Mouse (Mus musculus): ENCODE data around the gene Tbkbp1. TPM values are rescaled to one million over a fixed set of nuclear protein-coding genes. Genes with fewer than 3 reads are reported as not detected.

Tbkbp1 gene
- total and polyA plus RNA-seq, 3 experiments: 0.44 to 5.7 (median 3.1) TPM

- Histone ChIP-seq H3K4me1 (ENCODE audit: control insufficient read depth in 1 of 2, insufficient read depth in 2 of 2) (peaks cover 52 to 95% of the 10 kb centered on the region in 2 experiments), H3K79me2 (replicated peaks; ENCODE audit: control insufficient read depth, extremely low read depth, insufficient read depth, poor library complexity, severe bottlenecking) (no peaks in the 10 kb centered on the region), H3K9me3 (replicated peaks; ENCODE audit: low read length) (no peaks in the 10 kb centered on the region), H3K27me3 (replicated peaks) (no peaks in the 10 kb centered on the region), H3K36me3 (replicated peaks in 1 of 2; ENCODE audit: control insufficient read depth in 1 of 2, insufficient read depth in 1 of 2, low read length in 1 of 2) (no peaks in the 10 kb centered on the region), H3K4me3 (replicated peaks in 1 of 3; ENCODE audit: low read depth in 2 of 3, low read length in 2 of 3, poor library complexity in 1 of 3) (peak overlapping the region; percentile 38 to 50 (median 39)), H3K9ac (ENCODE audit: insufficient read depth, low read depth) (peak overlapping the region; percentile 65), H3K4me2 (ENCODE audit: insufficient read depth, low read depth, poor library complexity, severe bottlenecking) (peak overlapping the region; percentile 88), H3K27ac (ENCODE audit: insufficient read depth, low read depth) (peak overlapping the region; percentile 77)
- dilution Hi-C loops (cut with MboI; ENCODE audit: extremely low pct_ligation_motif_present, extremely low pct_unique_long_range_greater_than_20kb, low sequenced_read_pairs) (no loop called here), in situ Hi-C loops (cut with MboI; ENCODE audit: low pct_ligation_motif_present, low pct_unique_long_range_greater_than_20kb, low sequenced_read_pairs) (no loop called here)
- TF ChIP-seq PAX5 (IDR thresholded peaks at IDR 0.05; ENCODE audit: low read length): no peak
- TF ChIP-seq MAFK (IDR thresholded peaks at IDR 0.05; ENCODE audit: insufficient replicate concordance, low read length): peak; percentile 85
- TF ChIP-seq MXI1 (IDR thresholded peaks at IDR 0.05; ENCODE audit: low read depth, low read length): peak; percentile 86
- TF ChIP-seq NRF1 (IDR thresholded peaks at IDR 0.05; ENCODE audit: low read depth, low read length): peak; percentile 36
- TF ChIP-seq ZKSCAN1 (IDR thresholded peaks at IDR 0.05; ENCODE audit: borderline replicate concordance, low read depth, low read length): no peak
- peak; percentile 40 for TF ChIP-seq NELFE (IDR thresholded peaks at IDR 0.05; ENCODE audit: low read depth, low read length)
- TF ChIP-seq POLR2A (IDR thresholded peaks at IDR 0.05; ENCODE audit: low read depth, low read length): peak; percentile 67
- peak; percentile 99 for TF ChIP-seq MAZ (IDR thresholded peaks at IDR 0.05; ENCODE audit: low read depth, low read length)
- TF ChIP-seq TCF12 (IDR thresholded peaks at IDR 0.05; ENCODE audit: low read depth, low read length): peak; percentile 87
- peak; percentile 96 for TF ChIP-seq ETS1 (conservative IDR thresholded peaks at IDR 0.05; ENCODE audit: low read depth, low read length)
- peak; percentile 100 for TF ChIP-seq IRF4 (IDR thresholded peaks at IDR 0.05; ENCODE audit: low read depth, low read length)
- no peak for TF ChIP-seq ZNF384 (IDR thresholded peaks at IDR 0.05; ENCODE audit: low read depth, low read length)
- TF ChIP-seq CHD1 (IDR thresholded peaks at IDR 0.05; ENCODE audit: low read depth, low read length): peak; percentile 68
- peak; percentile 94 for TF ChIP-seq JUN (IDR thresholded peaks at IDR 0.05; ENCODE audit: insufficient read depth, low read depth, low read length)
- TF ChIP-seq TBP (conservative IDR thresholded peaks at IDR 0.05; ENCODE audit: low read depth, low read length): no peak; the same call in 1 of the 2 replicates
- TF ChIP-seq POLR2AphosphoS2 (IDR thresholded peaks at IDR 0.05; ENCODE audit: low read depth, low read length): peak; percentile 45; the same call in 1 of the 2 replicates
- no peak for TF ChIP-seq ZC3H11A (IDR thresholded peaks at IDR 0.05; ENCODE audit: low read depth, low read length)
- TF ChIP-seq MEF2A (IDR thresholded peaks at IDR 0.05; ENCODE audit: borderline replicate concordance, low read depth, low read length): peak; percentile 93
- peak; percentile 67; the same call in 1 of the 2 replicates for TF ChIP-seq UBTF (IDR thresholded peaks at IDR 0.05; ENCODE audit: low read depth, low read length)
- peak; percentile 47; the same call in 1 of the 2 replicates for TF ChIP-seq HCFC1 (IDR thresholded peaks at IDR 0.05; ENCODE audit: low read depth, low read length)
- TF ChIP-seq MYC (IDR thresholded peaks at IDR 0.05; ENCODE audit: low read depth, low read length): peak; percentile 53; the same call in 1 of the 2 replicates
- TF ChIP-seq EP300 (IDR thresholded peaks at IDR 0.05; ENCODE audit: low read length): peak; percentile 98
- TF ChIP-seq SMC3 (IDR thresholded peaks at IDR 0.05; ENCODE audit: low read depth, low read length): peak; percentile 25; the same call in 1 of the 2 replicates
- TF ChIP-seq JUND (conservative IDR thresholded peaks at IDR 0.05; ENCODE audit: low read depth, low read length): peak; percentile 96
- TF ChIP-seq ELF1 (IDR thresholded peaks at IDR 0.05; ENCODE audit: low read depth, low read length): peak; percentile 80
- peak; percentile 81 for TF ChIP-seq SIN3A (IDR thresholded peaks at IDR 0.05; ENCODE audit: low read length)
- peak; percentile 84 for TF ChIP-seq MAX (IDR thresholded peaks at IDR 0.05; ENCODE audit: low read length)
- TF ChIP-seq RAD21 (IDR thresholded peaks at IDR 0.05; ENCODE audit: low read depth, low read length): peak; percentile 15
- no peak for TF ChIP-seq E2F4 (IDR thresholded peaks at IDR 0.05; ENCODE audit: insufficient replicate concordance, low read depth, low read length)
- 0 out of 2 replicates have a peak, but pooled peaks have one; percentile 53 for TF ChIP-seq KAT2A (IDR thresholded peaks at IDR 0.05; ENCODE audit: insufficient replicate concordance, low read length)
- peak; percentile 93 for TF ChIP-seq BHLHE40 (IDR thresholded peaks at IDR 0.05; ENCODE audit: low read depth, low read length)
- TF ChIP-seq CTCF (conservative IDR thresholded peaks at IDR 0.05 in 1 of 2, IDR thresholded peaks at IDR 0.05 in 1 of 2; ENCODE audit: low read depth in 2 of 2, low read length in 2 of 2): no peak
- TF ChIP-seq USF2 (conservative IDR thresholded peaks at IDR 0.05; ENCODE audit: low read depth, low read length): no peak
- no peak for TF ChIP-seq GABPA (IDR thresholded peaks at IDR 0.05; ENCODE audit: insufficient replicate concordance, low read depth, low read length)
- TF ChIP-seq CHD2 (IDR thresholded peaks at IDR 0.05; ENCODE audit: low read length): peak; percentile 84
- TF ChIP-seq ZMIZ1 (IDR thresholded peaks at IDR 0.05; ENCODE audit: low read depth, low read length): peak; percentile 36; the same call in 1 of the 2 replicates
- peak; percentile 99 for TF ChIP-seq RCOR1 (conservative IDR thresholded peaks at IDR 0.05; ENCODE audit: low read depth, low read length)
- TF ChIP-seq USF1 (IDR thresholded peaks at IDR 0.05; ENCODE audit: low read depth, low read length): no peak
- DNase-seq (ENCODE audit: extremely low read depth): peak; percentile 97
Measured at GRCm38 (mm10) chr11:97126645-97127468, 24.4 kb downstream of the Tbkbp1 start.

Data from CH12.LX (cell line).